Mouse (Mus musculus): ENCODE data around the gene Olfr982. TPM values are rescaled to one million over a fixed set of nuclear protein-coding genes. Genes with fewer than 3 reads are reported as not detected.

Gene Olfr982
- polyA plus RNA-seq (2012; rRNA removed), result not detected in 2 replicates

GRCm38 (mm10) chr9:40073529-40073928 is at the start of gene Olfr982:
Olfr982 (plus strand) TSS chr9:40073829.

GRCm38 (mm10) chr9:40093495-40093894 is 19.9 kb downstream of the Olfr982 start, which contains the start of gene Olfr983:
Olfr983 (minus strand) TSS chr9:40093595.

GRCm38 (mm10) chr9:40114106-40114505 is 40.5 kb downstream of the Olfr982 start, which contains the start of gene Olfr984:
Olfr984 (minus strand) TSS chr9:40114206.

Other genes starting within 250 kb of the Olfr982 start
- not detected in 2 replicates for gene Olfr971, start 237.0 kb upstream of the Olfr982 start, polyA plus RNA-seq (2012; rRNA removed)
- gene Olfr972, start 207.4 kb upstream of the Olfr982 start, polyA plus RNA-seq (2012; rRNA removed), result not detected in 2 replicates
- not detected in 2 replicates for gene Olfr229, start 166.5 kb upstream of the Olfr982 start, polyA plus RNA-seq (2012; rRNA removed)
- gene Olfr974, start 136.3 kb upstream of the Olfr982 start, polyA plus RNA-seq (2012; rRNA removed), result not detected in 2 replicates
- 0.04 and 0.09 TPM in 2 replicates for gene Olfr975, start 121.8 kb upstream of the Olfr982 start, polyA plus RNA-seq (2012; rRNA removed)
- not detected in 2 replicates for gene Olfr976, start 112.7 kb upstream of the Olfr982 start, polyA plus RNA-seq (2012; rRNA removed)
- not detected in 2 replicates for gene Olfr978, start 81.7 kb upstream of the Olfr982 start, polyA plus RNA-seq (2012; rRNA removed)
- gene Olfr979, start 70.4 kb upstream of the Olfr982 start, polyA plus RNA-seq (2012; rRNA removed), result not detected in 2 replicates
- gene Olfr980, start 64.2 kb upstream of the Olfr982 start, polyA plus RNA-seq (2012; rRNA removed), result not detected in 2 replicates
- gene Olfr981, start 52.4 kb upstream of the Olfr982 start, polyA plus RNA-seq (2012; rRNA removed), result not detected in 2 replicates
- gene Olfr983, start 19.8 kb downstream of the Olfr982 start, polyA plus RNA-seq (2012; rRNA removed), result not detected in 2 replicates
- gene Olfr984, start 40.4 kb downstream of the Olfr982 start, polyA plus RNA-seq (2012; rRNA removed), result not detected in 2 replicates
- gene Olfr985, start 56.4 kb downstream of the Olfr982 start, polyA plus RNA-seq (2012; rRNA removed), result not detected in 2 replicates
- gene Tmem225, start 74.3 kb downstream of the Olfr982 start, polyA plus RNA-seq (2012; rRNA removed), result not detected in 2 replicates
- gene Olfr986, start 107.1 kb downstream of the Olfr982 start, polyA plus RNA-seq (2012; rRNA removed), result not detected in 2 replicates
- 8.5 and 8.9 TPM in 2 replicates for gene Zfp202, start 118.5 kb downstream of the Olfr982 start, polyA plus RNA-seq (2012; rRNA removed)
- gene Scn3b, start 195.4 kb downstream of the Olfr982 start, polyA plus RNA-seq (2012; rRNA removed), result 153 and 155 TPM in 2 replicates

Measured in central nervous system, embryonic 18 days (tissue).